Mouse (Mus musculus) neural tube, embryonic 13.5 days (tissue): ENCODE data around the gene Eya2. TPM values are rescaled to one million over a fixed set of nuclear protein-coding genes. Genes with fewer than 3 reads are reported as not detected.
A peak's percentile ranks its signal among the peaks of the same experiment; 100 is the strongest.
"Not testable (repeated sequence)": the region's sequence is repeated elsewhere in the genome, so short reads cannot be mapped to it uniquely, and the experiment has no call there.

Experiments
- ATAC-seq: fragments of 200-750 bp; cut with Nextera tagmentation; 2 replicates; pipeline ENCODE4 v1.8.0; 2017; ENCODE audit warnings: low read depth, mild to moderate bottlenecking, moderate TSS enrichment, moderate library complexity
- H3K27ac ChIP-seq: fragments of 300-500 bp; sonication (generic); replicated peaks from 2 replicates; pipeline ENCODE4 v1.5.1; 2015; ENCODE audit warnings: moderate library complexity, mild to moderate bottlenecking, inconsistent platforms
- H3K27me3 ChIP-seq: fragments of 300-500 bp; sonication (generic); 2 replicates; pipeline ENCODE4 v1.6.1; 2015; ENCODE audit warnings: mild to moderate bottlenecking, inconsistent platforms
- H3K36me3 ChIP-seq: fragments of 300-500 bp; sonication (generic); 2 replicates; pipeline ENCODE4 v1.6.1; 2015; ENCODE audit warnings: mild to moderate bottlenecking, inconsistent platforms
- H3K4me1 ChIP-seq: fragments of 300-500 bp; sonication (generic); replicated peaks from 2 replicates; pipeline ENCODE4 v1.6.1; 2015; ENCODE audit warnings: inconsistent platforms
- H3K4me2 ChIP-seq: fragments of 300-500 bp; sonication (generic); 2 replicates; pipeline ENCODE4 v1.6.1; 2015; ENCODE audit warnings: inconsistent platforms, mild to moderate bottlenecking, moderate library complexity
- H3K4me3 ChIP-seq: fragments of 300-500 bp; sonication (generic); 2 replicates; pipeline ENCODE4 v1.5.1; 2015; ENCODE audit warnings: mild to moderate bottlenecking, inconsistent platforms
- H3K9ac ChIP-seq: fragments of 300-500 bp; sonication (generic); 2 replicates; pipeline ENCODE4 v1.6.1; 2015; ENCODE audit warnings: moderate library complexity, mild to moderate bottlenecking, inconsistent platforms
- H3K9me3 ChIP-seq: fragments of 300-500 bp; sonication (generic); 2 replicates; pipeline ENCODE4 v1.6.1; 2016; ENCODE audit warnings: inconsistent platforms
- WGBS: fragments of 180-500 bp; shearing (Covaris S2); methylation state at CpG from one replicate; pipeline ENCODE4 v1.1.7; 2015; 5-methylcytosine and 5-hydroxymethylcytosine counted together
- polyA plus RNA-seq: library from polyadenylated mRNA; unstranded; fragments of >200 nt; fragmentation: Nextera tagmentation; extraction: Ambion mirVana; gene quantifications from 2 replicates; pipeline ENCODE4 v1.2.1, GENCODE M21; 2015

Eya2 gene
- polyA plus RNA-seq, 1 experiment from 2014 or later: 18.2 TPM

DNA sequence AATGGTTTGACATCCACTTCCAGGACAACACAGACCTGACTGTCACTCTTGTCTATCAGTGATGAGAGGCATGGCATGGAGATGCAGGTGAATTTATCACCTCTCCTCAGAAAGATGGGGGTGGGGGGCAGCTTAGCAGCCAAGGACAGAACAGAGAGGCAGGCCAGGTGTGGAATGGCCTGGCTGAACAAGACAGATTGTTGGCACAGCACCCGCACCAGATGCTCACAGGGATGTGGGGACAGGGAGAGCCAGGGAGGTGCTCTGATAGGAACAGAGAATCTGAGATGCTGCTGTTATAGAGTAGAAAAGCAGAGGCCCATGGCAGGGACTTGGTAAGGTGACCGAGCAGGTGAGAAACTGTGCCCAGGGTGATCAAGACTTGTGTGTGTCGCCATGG lies 194.8 kb downstream of the Eya2 start:
- peaks cover 33% of the 10 kb centered on the region for H3K4me1 ChIP-seq
- no peak overlapping the region for H3K4me3 ChIP-seq
- no peak overlapping the region for H3K4me2 ChIP-seq
- no peaks in the 10 kb centered on the region for H3K9me3 ChIP-seq
- ATAC-seq: no peak
- H3K27ac ChIP-seq: no peak overlapping the region
- WGBS: 77% methylated on average over 3 of the region's 3 CpGs
- no peaks in the 10 kb centered on the region for H3K27me3 ChIP-seq
- no peak overlapping the region for H3K9ac ChIP-seq
- H3K36me3 ChIP-seq: peaks cover 97% of the 10 kb centered on the region

GRCm38 (mm10) chr2:165791026-165791425 lies 196.2 kb downstream of the Eya2 start:
- Histone ChIP-seq H3K27ac (peak overlapping the region; percentile 39), H3K4me3 (no peak overlapping the region), H3K4me1 (peaks cover 33% of the 10 kb centered on the region), H3K9me3 (no peaks in the 10 kb centered on the region), H3K9ac (no peak overlapping the region), H3K27me3 (no peaks in the 10 kb centered on the region), H3K4me2 (no peak overlapping the region), H3K36me3 (peaks cover 94% of the 10 kb centered on the region)
- 38% methylated on average over 7 of the region's 7 CpGs for WGBS
- 0 out of 2 replicates have a peak, but pooled peaks have one; percentile 25 for ATAC-seq

GRCm38 (mm10) chr2:165791657-165792056 lies 196.8 kb downstream of the Eya2 start:
- peak overlapping the region; percentile 39 for H3K27ac ChIP-seq
- no peak overlapping the region for H3K9ac ChIP-seq
- peak; percentile 51; the same call in 1 of the 2 replicates for ATAC-seq
- peaks cover 33% of the 10 kb centered on the region for H3K4me1 ChIP-seq
- H3K4me3 ChIP-seq: no peak overlapping the region
- no peaks in the 10 kb centered on the region for H3K27me3 ChIP-seq
- peaks cover 95% of the 10 kb centered on the region for H3K36me3 ChIP-seq
- no peaks in the 10 kb centered on the region for H3K9me3 ChIP-seq
- 65% methylated on average over 9 of the region's 9 CpGs for WGBS
- H3K4me2 ChIP-seq: no peak overlapping the region

- H3K27me3 ChIP-seq: no peaks in the 10 kb centered on the region
- WGBS: 91% methylated on average over 25 of the region's 25 CpGs
- H3K9ac ChIP-seq: no peak overlapping the region
- no peak for ATAC-seq
- H3K4me2 ChIP-seq: no peak overlapping the region
- peaks cover 34% of the 10 kb centered on the region for H3K4me1 ChIP-seq
- H3K27ac ChIP-seq: no peak overlapping the region
- peaks cover 94% of the 10 kb centered on the region for H3K36me3 ChIP-seq
- H3K4me3 ChIP-seq: no peak overlapping the region
- no peaks in the 10 kb centered on the region for H3K9me3 ChIP-seq
These were observed 197.8 kb downstream of the Eya2 start for GRCm38 (mm10) chr2:165792431-165793282.

- Histone ChIP-seq H3K4me2 (no peak overlapping the region), H3K27ac (no peak overlapping the region), H3K4me1 (peaks cover 28% of the 10 kb centered on the region), H3K9ac (no peak overlapping the region), H3K36me3 (peaks cover 90% of the 10 kb centered on the region), H3K9me3 (no peaks in the 10 kb centered on the region), H3K4me3 (no peak overlapping the region), H3K27me3 (no peaks in the 10 kb centered on the region)
- ATAC-seq: no peak
- WGBS: 83% methylated on average over 3 of the region's 3 CpGs
These were observed 198.4 kb downstream of the Eya2 start for GRCm38 (mm10) chr2:165793283-165793638.

DNA sequence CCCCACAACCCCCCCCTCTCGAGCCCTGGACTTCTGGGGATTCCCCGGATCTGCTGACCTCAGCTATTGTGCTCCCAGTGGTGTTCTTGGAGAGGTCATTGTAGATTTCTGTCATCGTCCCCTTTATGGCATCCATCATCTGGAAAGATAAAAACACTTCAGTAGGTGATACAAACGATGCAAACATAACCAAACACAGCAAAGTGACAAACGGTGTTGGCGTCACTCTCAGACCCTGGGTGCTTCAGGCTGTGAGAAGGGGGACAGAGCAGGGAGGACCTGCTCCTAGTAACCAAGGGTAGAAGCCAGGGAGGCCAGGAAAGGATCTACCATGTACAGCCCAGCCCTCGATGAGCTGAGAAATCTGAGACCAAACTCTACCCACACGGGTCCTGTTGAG lies 203.0 kb downstream of the Eya2 start:
- H3K4me1 ChIP-seq: peaks cover 6% of the 10 kb centered on the region; the same call in 1 of the 2 replicates
- no peak overlapping the region for H3K4me2 ChIP-seq
- no peaks in the 10 kb centered on the region for H3K9me3 ChIP-seq
- 57% methylated on average over 8 of the region's 8 CpGs for WGBS
- H3K9ac ChIP-seq: no peak overlapping the region
- H3K27ac ChIP-seq: no peak overlapping the region
- peaks cover 80% of the 10 kb centered on the region for H3K36me3 ChIP-seq
- H3K27me3 ChIP-seq: no peaks in the 10 kb centered on the region
- no peak for ATAC-seq
- H3K4me3 ChIP-seq: no peak overlapping the region

- not testable (repeated sequence) for H3K4me2 ChIP-seq, H3K4me1 ChIP-seq, H3K27me3 ChIP-seq, H3K9me3 ChIP-seq, H3K9ac ChIP-seq, ATAC-seq, H3K4me3 ChIP-seq, H3K27ac ChIP-seq
- peaks cover 77% of the 10 kb centered on the region for H3K36me3 ChIP-seq
- WGBS: 95% methylated on average over 3 of the region's 3 CpGs
These were observed 205.3 kb downstream of the Eya2 start for GRCm38 (mm10) chr2:165800174-165800573.

DNA sequence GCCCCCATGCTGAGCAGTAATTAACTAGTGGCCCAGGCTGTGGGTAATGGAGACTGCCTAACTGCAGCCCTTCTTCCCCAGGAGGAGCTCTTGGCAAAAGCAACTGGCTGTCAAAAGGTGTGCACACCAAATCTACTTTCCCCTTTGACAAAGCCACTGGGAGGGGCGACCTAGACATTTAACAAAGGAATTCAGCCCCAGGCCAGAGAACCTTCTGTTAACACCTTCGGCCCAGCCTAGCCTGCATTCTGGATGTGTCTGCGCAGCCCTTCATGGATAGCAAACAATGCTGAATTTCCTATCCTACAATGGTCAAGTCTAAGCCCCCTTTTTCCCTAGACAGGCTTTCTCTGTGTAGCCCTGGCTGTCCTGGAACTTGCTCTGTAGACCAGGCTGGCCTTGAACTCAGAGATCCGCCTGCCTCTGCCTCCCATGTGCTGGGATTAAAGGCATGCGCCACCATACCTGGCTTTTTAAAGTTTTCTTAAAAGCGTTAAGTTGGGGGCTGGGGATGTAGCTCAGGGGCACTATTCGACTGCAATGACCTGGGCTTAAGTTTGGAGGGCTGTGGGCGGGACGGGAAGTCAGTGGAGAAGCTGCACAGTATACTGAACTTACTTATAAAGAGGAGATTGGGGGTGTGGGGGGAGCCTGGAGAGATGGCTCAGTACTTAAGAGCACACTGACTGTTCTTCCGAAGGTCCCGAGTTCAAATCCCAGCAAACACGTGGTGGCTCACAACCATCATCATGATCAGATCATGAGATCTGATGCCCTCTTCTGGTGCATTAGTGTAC lies 213.5 kb downstream of the Eya2 start:
- WGBS: 97% methylated on average over 12 of the region's 12 CpGs
- no peak overlapping the region for H3K9ac ChIP-seq
- H3K27me3 ChIP-seq: no peaks in the 10 kb centered on the region
- no peak for ATAC-seq
- H3K9me3 ChIP-seq: no peaks in the 10 kb centered on the region
- no peak overlapping the region for H3K27ac ChIP-seq
- no peak overlapping the region for H3K4me3 ChIP-seq
- H3K36me3 ChIP-seq: peaks cover 93% of the 10 kb centered on the region
- no peak overlapping the region for H3K4me2 ChIP-seq
- peaks cover under 1% of the 10 kb centered on the region; the same call in 1 of the 2 replicates for H3K4me1 ChIP-seq

GRCm38 (mm10) chr2:165809091-165809490 lies 214.3 kb downstream of the Eya2 start:
- no peak overlapping the region for H3K27ac ChIP-seq
- H3K9me3 ChIP-seq: no peaks in the 10 kb centered on the region
- 95% methylated on average over 5 of the region's 5 CpGs for WGBS
- H3K36me3 ChIP-seq: peaks cover 98% of the 10 kb centered on the region
- H3K4me3 ChIP-seq: no peak overlapping the region
- H3K9ac ChIP-seq: no peak overlapping the region
- ATAC-seq: no peak
- peaks cover 8% of the 10 kb centered on the region for H3K4me1 ChIP-seq
- H3K27me3 ChIP-seq: no peaks in the 10 kb centered on the region
- H3K4me2 ChIP-seq: no peak overlapping the region

- peaks cover 14% of the 10 kb centered on the region for H3K4me1 ChIP-seq
- H3K36me3 ChIP-seq: peaks cover 98% of the 10 kb centered on the region
- no peak overlapping the region for H3K27ac ChIP-seq
- H3K4me2 ChIP-seq: no peak overlapping the region
- no peaks in the 10 kb centered on the region for H3K9me3 ChIP-seq
- no peak overlapping the region for H3K9ac ChIP-seq
- H3K4me3 ChIP-seq: no peak overlapping the region
- ATAC-seq: no peak
- 67% methylated on average over 5 of the region's 5 CpGs for WGBS
- H3K27me3 ChIP-seq: no peaks in the 10 kb centered on the region
These were observed 215.2 kb downstream of the Eya2 start for GRCm38 (mm10) chr2:165809901-165810477.

DNA sequence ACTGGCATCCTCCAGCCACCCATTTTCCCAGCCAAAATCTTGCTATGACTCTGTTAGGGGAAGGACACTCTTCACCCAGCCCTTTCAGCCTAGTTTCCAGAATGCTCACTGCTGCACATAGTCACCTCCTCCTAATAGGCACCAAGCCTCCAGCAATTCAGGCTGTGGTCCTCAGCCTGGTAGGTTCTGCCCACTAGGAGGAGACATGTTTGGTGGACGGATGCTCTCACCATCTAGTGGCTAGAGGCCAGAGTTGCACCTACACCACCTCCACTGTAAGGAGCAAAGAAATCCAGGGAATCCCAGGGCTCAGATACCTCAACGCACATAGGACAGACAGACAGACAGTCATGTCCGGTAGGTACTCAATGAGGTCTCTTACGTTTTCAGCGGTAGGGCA lies 216.7 kb downstream of the Eya2 start:
- Histone ChIP-seq H3K9ac (no peak overlapping the region), H3K4me3 (no peak overlapping the region), H3K9me3 (no peaks in the 10 kb centered on the region), H3K27me3 (no peaks in the 10 kb centered on the region), H3K36me3 (peaks cover 93% of the 10 kb centered on the region), H3K4me2 (no peak overlapping the region), H3K27ac (no peak overlapping the region), H3K4me1 (peaks cover 29% of the 10 kb centered on the region)
- ATAC-seq: peak; percentile 29; the same call in 1 of the 2 replicates
- 70% methylated on average over 5 of the region's 5 CpGs for WGBS

DNA sequence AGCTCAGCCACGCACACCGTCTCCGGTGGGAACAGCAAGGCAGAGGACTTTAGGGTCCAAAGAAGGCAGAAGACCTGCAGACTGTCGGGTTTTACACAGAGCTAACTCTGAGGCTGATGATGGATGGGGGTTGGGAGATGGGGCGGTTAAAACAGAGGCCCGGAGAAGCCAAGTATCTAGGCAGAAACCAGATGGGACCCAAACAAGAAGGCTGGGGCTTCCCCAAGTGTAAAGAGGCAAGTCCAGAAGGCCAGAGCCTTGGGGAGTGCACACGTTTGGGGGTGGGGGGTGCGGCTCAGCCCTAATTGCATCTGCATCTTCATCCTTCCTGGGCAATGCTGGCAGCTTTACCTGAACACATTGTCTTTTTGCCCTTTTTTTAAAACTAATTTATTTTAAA lies 218.1 kb downstream of the Eya2 start:
- H3K9ac ChIP-seq: no peak overlapping the region
- no peak overlapping the region for H3K4me2 ChIP-seq
- no peaks in the 10 kb centered on the region for H3K9me3 ChIP-seq
- no peak for ATAC-seq
- no peak overlapping the region for H3K4me3 ChIP-seq
- no peak overlapping the region for H3K27ac ChIP-seq
- peaks cover 93% of the 10 kb centered on the region for H3K36me3 ChIP-seq
- peaks cover 38% of the 10 kb centered on the region for H3K4me1 ChIP-seq
- 70% methylated on average over 8 of the region's 8 CpGs for WGBS
- H3K27me3 ChIP-seq: no peaks in the 10 kb centered on the region
